Mouse (Mus musculus) right cerebral cortex, adult 2 months (tissue): ENCODE data around the gene Lrrc74b.
"Not testable (repeated sequence)": the region's sequence is repeated elsewhere in the genome, so short reads cannot be mapped to it uniquely, and the experiment has no call there.

Source experiments
- DNase-seq, 2 experiments: peaks; one replicate each; pipeline ENCODE4 v3.0.0; 2021 to 2022; ENCODE audit warnings: low spot score in 2 of 2

Lrrc74b gene

GRCm38 (mm10) chr16:17561128-17561750, at the start of gene Lrrc74b:
Gene Lrrc74b (minus strand): TSS chr16:17561247.
- DNase-seq, result no peak

DNA sequence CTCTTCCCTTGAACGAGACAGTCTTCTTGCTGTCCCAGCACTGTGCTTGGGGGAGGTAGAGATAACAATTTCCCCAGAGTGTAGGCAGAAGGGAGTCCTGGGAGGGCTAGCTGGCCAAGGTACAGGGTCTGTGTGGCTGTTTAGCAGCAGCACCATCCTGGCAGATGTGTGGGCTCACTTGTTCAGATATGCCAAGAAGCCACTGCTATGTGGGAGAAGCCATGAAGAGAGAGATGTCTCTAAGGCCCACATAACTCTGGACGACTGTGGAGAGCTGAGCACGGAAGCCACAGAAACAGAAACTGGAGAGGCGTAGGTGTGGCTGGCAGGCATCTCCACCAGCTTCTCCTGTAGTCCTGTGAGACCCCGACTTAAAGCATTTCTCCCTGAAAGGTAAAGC, 44.6 kb upstream of the Lrrc74b start:
- peak in 1 of 2 experiments; percentile 10 for DNase-seq

GRCm38 (mm10) chr16:17604941-17605340, 43.9 kb upstream of the Lrrc74b start:
- DNase-seq, result no peak

- DNase-seq, result no peak
These were observed 40.0 kb upstream of the Lrrc74b start for GRCm38 (mm10) chr16:17600944-17601562.

GRCm38 (mm10) chr16:17590731-17591130, 29.7 kb upstream of the Lrrc74b start:
- DNase-seq, result no peak

- no peak for DNase-seq
These were observed 23.5 kb upstream of the Lrrc74b start for GRCm38 (mm10) chr16:17584555-17584954.

- no peak for DNase-seq
These were observed 22.0 kb upstream of the Lrrc74b start, which contains the start of gene Slc7a4 for GRCm38 (mm10) chr16:17583064-17583463. Gene Slc7a4 (minus strand): TSS chr16:17583214.

GRCm38 (mm10) chr16:17576825-17577215, 15.8 kb upstream of the Lrrc74b start:
- no peak for DNase-seq

DNA sequence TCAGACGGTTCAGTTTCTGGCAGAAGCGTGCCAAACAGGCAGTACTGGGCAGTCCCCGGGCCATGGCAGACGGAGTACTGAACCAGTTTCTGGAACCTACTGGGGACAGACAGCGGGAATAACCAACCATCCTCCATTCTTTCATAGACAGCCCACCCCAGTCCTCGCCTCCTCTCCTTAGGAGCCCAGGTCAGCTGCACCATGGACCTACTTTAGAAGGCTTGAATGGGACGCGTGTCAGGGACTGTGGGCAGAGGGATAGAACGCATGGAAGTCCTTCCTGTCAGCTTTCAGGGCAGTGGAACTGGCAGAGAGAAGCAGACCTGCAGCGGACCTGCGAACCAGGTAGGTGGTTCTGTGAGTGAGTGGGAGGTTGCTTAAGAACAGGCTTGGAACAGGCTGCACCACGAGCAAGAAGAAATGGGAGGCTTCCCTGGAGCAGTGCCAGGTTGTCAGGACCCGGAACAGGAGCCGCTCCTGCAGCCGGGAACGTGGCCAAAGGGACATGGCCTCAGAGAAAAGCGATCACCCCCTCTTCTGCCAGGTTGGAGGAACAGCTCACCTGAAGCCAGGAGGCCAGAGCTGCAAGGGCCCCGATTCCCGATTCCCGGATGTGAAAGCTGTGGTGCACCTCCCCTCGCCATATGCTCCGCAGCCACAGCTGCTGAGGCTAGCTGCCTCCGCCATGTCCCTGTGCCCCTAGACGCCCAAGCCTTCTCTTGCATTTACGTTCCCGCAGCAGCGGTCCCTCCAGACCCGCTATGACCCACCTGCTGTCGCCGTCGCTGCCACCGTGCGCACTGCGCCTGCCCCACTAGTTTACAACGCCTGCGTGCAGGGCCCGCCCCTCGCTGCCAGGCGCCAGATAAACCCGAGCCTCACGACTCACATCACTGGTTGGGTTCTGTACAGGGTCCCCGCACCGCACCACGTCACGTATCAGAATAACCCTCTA, 15.1 kb upstream of the Lrrc74b start:
- DNase-seq, result peak; percentile 76 to 78

GRCm38 (mm10) chr16:17566186-17566585, 5.1 kb upstream of the Lrrc74b start:
- no peak for DNase-seq

DNA sequence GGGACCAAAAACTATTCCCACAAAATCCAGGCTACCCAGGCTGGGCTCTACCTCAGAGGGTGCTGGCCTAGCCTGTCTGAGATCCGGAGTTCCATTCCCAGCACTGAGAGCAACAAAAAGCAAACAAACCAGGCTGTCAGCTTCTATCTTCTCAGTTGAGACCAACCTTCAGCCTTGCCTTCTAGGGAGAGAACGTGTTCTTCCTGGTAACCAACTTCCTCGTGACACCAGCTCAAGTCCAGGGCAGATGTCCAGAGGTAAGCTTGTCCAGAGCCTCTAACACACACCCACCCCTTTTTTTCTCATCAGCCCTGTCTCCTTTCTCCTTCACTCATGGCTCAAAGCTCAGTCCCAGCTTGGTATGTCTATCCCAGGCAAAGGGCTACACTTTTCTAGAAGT, 3.7 kb upstream of the Lrrc74b start:
- no peak for DNase-seq

DNA sequence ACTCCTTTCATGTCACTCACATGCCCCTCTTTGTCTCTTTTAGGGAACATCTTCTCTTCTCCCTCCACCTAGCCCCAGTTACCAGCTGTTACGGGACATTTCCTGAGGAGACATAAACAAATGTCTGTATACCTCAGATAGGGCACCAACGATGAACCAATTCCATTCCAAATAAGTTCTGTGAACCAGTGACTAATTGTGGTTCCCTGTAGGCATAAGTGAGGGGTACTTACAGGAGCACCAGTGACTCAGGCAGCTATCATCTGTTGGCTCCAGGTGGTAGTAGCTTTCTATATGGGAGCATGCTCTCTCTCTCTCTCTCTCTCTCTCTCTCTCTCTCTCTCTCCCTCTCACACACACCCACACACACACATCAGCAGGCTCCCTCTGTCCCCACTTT, 3.2 kb upstream of the Lrrc74b start:
- no peak for DNase-seq

DNA sequence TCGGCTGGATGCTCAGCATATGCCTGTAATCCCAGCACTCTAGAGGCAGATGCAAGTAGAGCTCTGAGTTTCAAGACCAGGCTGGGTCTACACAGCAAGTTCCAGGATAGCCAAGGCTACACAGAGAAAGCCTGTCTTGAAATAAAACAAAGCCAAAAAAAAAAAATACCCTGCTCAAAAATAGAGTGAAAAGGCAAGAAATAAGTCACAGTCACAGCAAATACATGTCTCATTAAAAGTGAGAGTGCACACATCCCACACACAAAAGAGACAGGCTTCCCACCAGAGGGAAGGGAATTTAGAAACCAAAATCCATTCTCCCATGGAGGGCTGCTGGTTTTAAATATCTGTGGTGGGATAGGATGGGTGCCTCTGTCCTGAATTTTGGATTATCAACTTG, 2.5 kb upstream of the Lrrc74b start:
- DNase-seq, result no peak

DNA sequence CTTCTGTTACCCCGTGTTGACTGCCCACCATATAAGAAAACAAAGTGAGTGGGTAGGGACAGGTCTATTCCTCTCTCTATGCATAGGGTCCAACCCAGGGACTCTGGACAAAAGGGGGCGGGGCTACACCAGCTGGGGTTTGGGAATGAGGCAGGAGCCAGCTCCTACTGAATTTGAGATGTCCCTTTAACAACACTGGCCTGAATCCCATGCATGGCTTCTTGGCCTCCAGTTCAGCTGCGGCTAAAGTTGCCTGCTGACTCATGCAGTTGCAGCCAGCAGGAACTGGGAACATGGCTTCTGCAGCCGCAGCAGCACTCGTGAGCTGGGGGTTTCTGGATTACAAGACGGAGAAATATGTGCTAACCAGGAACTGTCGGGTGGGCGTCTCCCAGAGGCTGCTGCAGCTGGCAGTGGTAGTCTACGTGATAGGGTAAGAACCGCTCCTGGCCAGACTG, 733 bp upstream of the Lrrc74b start, which contains the start of gene P2rx6:
TSS of gene P2rx6 (plus strand) at position 135 of the 458 bp plus-strand sequence.
- DNase-seq, result no peak

DNA sequence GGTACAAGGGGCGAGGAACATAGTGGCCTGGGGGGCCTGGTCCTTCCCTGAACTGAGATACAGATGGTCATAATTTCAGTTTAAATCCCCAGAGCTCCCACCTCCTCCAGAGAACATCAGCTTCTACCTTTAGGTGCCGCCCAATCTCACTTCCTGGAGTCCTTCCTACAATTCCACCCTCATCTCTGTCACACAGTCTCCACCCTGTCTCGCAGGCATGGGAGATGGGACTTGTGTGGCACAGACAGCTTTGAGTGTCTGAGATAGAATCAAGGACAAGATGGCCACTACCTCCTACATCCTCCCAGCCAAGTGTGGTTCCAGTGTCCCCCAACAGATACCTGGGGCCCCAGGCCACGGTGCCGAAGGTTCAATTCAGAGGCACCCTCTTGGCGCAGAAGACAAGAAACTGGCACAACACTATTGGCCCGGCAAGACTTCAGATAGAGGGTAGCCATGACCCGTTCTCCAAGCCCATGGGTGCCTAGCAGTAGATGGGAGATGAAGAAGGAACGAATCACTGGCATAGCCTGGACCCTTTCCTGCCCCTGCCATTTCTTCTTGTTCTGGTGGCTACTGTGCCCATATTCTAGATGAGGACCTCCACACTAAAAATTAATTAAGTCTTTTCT, 1.5 kb downstream of the Lrrc74b start:
- no peak for DNase-seq

GRCm38 (mm10) chr16:17558811-17559210, 2.2 kb downstream of the Lrrc74b start:
- DNase-seq, result no peak

GRCm38 (mm10) chr16:17557947-17558480, 3.0 kb downstream of the Lrrc74b start:
- peak; percentile 81 to 83 for DNase-seq

GRCm38 (mm10) chr16:17556907-17557306, 4.1 kb downstream of the Lrrc74b start:
- peak in 1 of 2 experiments; percentile 46 for DNase-seq

DNA sequence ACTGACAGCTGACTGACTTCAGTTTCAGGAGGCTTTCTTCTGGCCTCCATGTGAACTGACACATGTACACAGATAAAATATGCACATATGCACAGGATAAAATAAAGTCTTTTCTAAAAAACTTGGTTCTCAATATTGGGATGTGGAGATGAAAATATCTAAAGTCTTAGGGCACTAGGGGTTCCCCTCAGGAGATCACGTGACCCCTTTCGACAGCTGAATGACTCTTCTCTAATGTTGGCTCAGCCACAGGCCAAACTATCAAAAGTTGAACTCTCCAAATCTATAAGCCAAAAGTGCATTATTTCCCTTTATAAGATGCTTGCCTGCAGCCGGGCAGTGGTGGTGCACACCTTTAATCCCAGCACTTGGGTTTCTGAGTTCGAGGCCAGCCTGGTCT, 4.9 kb downstream of the Lrrc74b start:
- no peak for DNase-seq

DNA sequence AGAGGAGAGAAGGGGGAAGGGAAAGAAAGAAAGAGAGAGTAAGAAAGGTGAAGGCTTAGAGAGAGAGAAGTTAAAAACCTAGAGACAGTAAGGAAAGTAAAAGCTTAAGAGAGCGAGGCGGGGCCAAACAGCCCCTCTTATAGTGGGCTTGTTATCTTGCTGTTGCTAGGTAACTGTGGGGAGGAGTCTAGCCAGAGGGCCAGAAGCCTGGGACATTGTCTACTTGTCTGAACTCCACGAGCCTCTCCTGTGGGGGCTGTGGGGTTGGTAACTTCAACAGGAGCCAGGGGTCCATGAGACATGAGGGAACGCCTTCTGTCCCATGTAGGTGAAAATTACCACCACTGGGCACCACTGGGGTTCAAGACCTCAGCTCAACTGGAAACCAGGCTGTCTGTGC, 6.3 kb downstream of the Lrrc74b start:
- not testable (repeated sequence) for DNase-seq

- no peak for DNase-seq
These were observed 6.9 kb downstream of the Lrrc74b start for GRCm38 (mm10) chr16:17553910-17554685.
